Mouse (Mus musculus) regulatory T cell (primary cell): ENCODE measurements at regions not wholly inside any gene's neighbourhood (a gene's known extent, or its start where the extent isn't known, plus 50 kb on each side); places are given as distances from the start of the nearest gene placed in this dataset.

Experiments used
- in situ Hi-C: fragments of 300-600 bp; cut with MboI, MseI; formaldehyde crosslinking; loops from one replicate; pipeline ENCODE4 v1.15.1; 2025; ENCODE audit warnings: high pct_unique_total_duplicates

GRCm38 (mm10) chr14:54185265-54185830 lies 68.6 kb downstream of the Dad1 start:
- in situ Hi-C loops = no loop called here

DNA sequence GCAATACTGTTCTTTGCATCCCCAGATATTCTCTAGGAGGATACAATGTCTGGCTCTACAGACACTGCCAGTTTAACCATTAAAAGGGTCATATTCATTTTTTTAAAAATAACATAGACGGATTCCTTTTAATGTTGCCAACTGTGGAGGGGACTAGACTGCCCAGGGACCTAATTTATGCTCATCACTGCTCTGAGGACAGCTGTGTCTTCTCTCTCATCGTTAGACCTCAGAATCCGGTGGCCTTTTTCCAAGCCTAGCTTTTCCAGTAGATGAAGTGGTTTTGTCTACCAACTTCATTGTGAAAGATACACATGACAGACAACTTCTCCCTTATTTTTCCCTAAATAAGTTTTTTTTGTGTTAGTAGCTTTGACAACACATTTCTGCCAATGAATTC lies 70.0 kb downstream of the Dad1 start:
- in situ Hi-C loops = no loop called here

DNA sequence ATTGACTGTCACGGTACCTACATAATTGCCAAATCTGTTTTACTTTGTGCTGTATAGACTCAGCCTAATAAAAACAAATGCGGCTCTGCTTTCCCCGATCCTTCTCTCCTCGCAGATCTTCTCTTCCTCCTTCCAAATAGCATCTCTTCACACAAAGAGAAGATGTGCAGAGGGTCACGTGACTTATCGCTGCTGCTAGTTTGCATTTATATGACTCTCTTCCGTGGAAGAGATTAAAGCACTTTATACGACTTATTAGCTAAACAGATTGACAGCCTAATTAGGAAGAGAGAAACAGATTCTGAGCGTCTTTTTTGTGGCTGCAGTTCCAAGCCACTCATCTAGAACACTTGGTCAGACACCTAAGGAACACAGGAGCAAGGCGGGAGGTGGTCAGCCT lies 71.1 kb downstream of the Dad1 start:
- in situ Hi-C loops = no loop called here

GRCm38 (mm10) chr14:54181306-54181705 lies 72.6 kb downstream of the Dad1 start:
- in situ Hi-C loops = no loop called here

DNA sequence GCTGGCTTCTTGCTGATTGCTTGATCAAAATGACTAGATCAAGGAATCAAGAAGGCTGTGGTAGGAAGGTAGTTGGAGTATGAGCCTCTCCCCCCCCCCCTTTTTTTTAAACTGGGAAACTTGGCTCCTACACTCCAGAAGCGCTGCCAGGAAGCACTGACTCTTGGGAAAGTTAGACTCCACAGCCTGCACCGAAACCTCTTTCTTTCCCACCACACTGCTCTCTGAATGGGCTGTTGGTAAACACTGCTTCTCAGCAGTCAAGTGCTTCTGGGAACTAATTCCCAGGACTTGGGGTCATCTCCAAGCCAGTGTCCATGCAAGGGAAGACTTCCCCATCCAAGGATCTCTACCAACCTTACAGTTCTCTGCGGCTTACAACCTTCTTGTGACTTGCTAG lies 73.2 kb downstream of the Dad1 start:
- in situ Hi-C loops = no loop called here

GRCm38 (mm10) chr14:54180271-54180670 lies 73.6 kb downstream of the Dad1 start:
- in situ Hi-C loops = no loop called here

GRCm38 (mm10) chr14:54178856-54179255 lies 75.0 kb downstream of the Dad1 start:
- in situ Hi-C loops = no loop called here

GRCm38 (mm10) chr14:54176469-54176868 lies 77.4 kb downstream of the Dad1 start:
- in situ Hi-C loops = no loop called here

GRCm38 (mm10) chr14:54175476-54175875 lies 78.4 kb downstream of the Dad1 start:
- in situ Hi-C loops = no loop called here

GRCm38 (mm10) chr14:54173316-54173715 lies 80.6 kb downstream of the Dad1 start:
- in situ Hi-C loops = no loop called here

GRCm38 (mm10) chr14:54169254-54169653 lies 84.7 kb downstream of the Dad1 start:
- in situ Hi-C loops = no loop called here

GRCm38 (mm10) chr14:54168414-54168931 lies 85.4 kb downstream of the Dad1 start:
- in situ Hi-C loops = no loop called here

DNA sequence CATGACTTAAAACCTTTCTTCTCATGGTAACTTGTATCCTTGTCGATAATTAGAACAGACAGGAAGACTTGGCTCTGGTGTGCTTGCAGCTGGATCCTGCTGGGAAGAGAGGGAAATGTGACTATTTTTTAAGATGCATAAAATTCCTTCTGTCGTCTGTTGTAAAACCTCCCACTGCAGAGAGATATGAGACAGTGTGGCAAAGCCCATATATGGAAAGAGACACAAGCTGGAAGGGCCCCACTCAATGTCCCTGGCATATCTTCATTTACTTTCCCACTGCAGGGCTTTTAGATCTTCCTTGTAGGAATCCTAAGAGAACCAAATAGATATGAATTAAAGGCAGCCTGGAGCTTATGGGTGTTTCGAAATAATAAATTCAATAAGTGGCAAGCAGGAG lies 87.8 kb downstream of the Dad1 start:
- in situ Hi-C loops = no loop called here

DNA sequence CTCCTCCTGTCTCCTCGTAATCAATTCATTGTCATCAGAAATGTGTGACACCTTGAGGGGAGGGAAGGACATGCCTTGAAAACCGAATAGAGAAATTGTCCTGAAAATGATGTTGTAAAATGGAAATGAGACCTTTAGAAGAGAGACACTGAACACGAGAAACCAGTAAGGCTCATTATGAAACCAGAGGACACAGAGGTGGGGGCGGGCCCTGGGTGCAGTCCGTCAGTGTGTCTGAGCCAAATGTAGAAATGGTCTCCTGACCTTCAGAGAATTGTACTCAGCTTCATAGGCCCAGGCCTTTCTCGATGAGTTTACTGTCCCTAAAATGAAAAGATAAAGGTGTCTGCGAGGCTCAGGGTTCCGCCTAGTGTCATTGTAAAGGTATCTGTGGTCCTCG lies 89.0 kb downstream of the Dad1 start:
- in situ Hi-C loops = no loop called here

DNA sequence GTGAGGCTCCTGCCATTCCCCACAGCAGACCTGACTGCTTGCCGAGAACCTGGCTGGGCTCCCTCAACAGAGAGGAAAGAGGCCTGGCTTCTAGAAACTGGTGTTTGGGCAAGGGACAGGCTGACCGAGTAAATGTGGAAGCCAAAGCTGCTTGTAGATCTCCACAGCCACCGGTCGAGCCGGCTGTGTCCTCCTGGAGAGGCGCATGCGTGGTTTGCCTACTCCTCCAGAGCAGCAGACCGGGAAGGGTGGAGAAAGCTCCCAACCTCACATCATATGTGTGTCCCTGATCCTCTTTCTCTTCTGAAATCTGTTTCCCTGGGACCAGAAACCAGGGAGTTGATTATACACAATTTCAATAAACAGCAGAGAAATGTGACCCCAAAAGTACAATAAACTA lies 92.0 kb downstream of the Dad1 start:
- in situ Hi-C loops = no loop called here

- in situ Hi-C loops = no loop called here
Observed at GRCm38 (mm10) chr14:54161206-54161605, 92.7 kb downstream of the Dad1 start.

GRCm38 (mm10) chr14:54159816-54160215 lies 94.1 kb downstream of the Dad1 start:
- in situ Hi-C loops = loop anchor here (5.0 kb wide), 1 partner anchor 283 kb away; no protein-coding TSS in a partner anchor

GRCm38 (mm10) chr14:54158214-54158965 lies 95.5 kb downstream of the Dad1 start:
- in situ Hi-C loops = loop anchor here (5.0 kb wide), 1 partner anchor 281 kb away; no protein-coding TSS in a partner anchor

DNA sequence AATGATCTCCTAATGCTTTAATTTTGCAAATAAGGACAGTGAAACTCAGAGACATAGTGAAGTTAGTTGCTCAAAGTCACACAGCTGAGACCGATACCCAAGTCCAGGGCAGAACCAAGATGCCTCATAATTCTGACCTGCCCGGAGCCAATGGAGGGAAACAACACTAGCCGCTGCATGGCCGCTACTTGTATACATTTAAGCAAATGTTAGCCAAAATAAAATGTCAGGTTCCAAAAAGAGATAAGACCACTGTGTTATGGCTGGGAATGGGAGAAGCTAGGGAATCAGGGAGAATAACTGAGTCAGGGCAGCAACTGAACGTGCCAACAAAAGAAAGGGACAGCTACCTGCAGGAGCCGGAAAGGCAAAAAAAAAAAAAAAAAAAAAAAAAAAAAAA lies 97.4 kb downstream of the Dad1 start:
- in situ Hi-C loops = loop anchor here (5.0 kb wide), 1 partner anchor 279 kb away; no protein-coding TSS in a partner anchor

- in situ Hi-C loops = loop anchor here (5.0 kb wide), 1 partner anchor 85 kb away; no protein-coding TSS in a partner anchor
Observed at GRCm38 (mm10) chr14:54152485-54153235, 101.2 kb downstream of the Dad1 start.

GRCm38 (mm10) chr14:54151921-54152320 lies 102.0 kb downstream of the Dad1 start:
- in situ Hi-C loops = loop anchor here (5.0 kb wide), 1 partner anchor 85 kb away; no protein-coding TSS in a partner anchor

- in situ Hi-C loops = loop anchor here (5.0 kb wide), 1 partner anchor 84 kb away; no protein-coding TSS in a partner anchor
Observed at GRCm38 (mm10) chr14:54151272-54151671, 102.6 kb downstream of the Dad1 start.
